Mouse (Mus musculus): Measurements from ENCODE around the gene Nptx1. TPM values are rescaled to one million over a fixed set of nuclear protein-coding genes. Genes with fewer than 3 reads are reported as not detected.
A peak's percentile ranks its signal among the peaks of the same experiment; 100 is the strongest.

Nptx1 gene
- 100 to 1,000 TPM; 247 to 272 TPM for total RNA-seq (2021)
- long read RNA-seq, experiment 1, full-length matches to known transcripts = 244 of 322 reads
- long read RNA-seq, experiment 1, partial matches to known transcripts = 17 of 322 reads
- long read RNA-seq, experiment 1, other reads (novel, unspliced or antisense) = 61 of 322 reads
- long read RNA-seq, experiment 2, full-length matches to known transcripts = 162 of 223 reads
- long read RNA-seq, experiment 2, partial matches to known transcripts = 12 of 223 reads
- long read RNA-seq, experiment 2, other reads (novel, unspliced or antisense) = 49 of 223 reads

GRCm38 (mm10) chr11:119547183-119547921 lies at the start of gene Nptx1:
Gene Nptx1 (minus strand): TSS chr11:119547753.
- Histone ChIP-seq H3K27ac (peak within 1 kb of the TSS; percentile 89), H3K4me3 (peak within 1 kb of the TSS; percentile 93)
- no peak for TF ChIP-seq CTCF (IDR thresholded peaks at IDR 0.05)
- intact Hi-C loops (cut with DNase I) = loop anchor here (2.0 to 5.0 kb wide), 4 partner anchors 33 to 360 kb away; partner anchors contain the start of gene Rptor
- peak; percentile 81 to 86 for DNase-seq (ENCODE audit: extremely low spot score in 1 of 2, low spot score in 2 of 2)

DNA sequence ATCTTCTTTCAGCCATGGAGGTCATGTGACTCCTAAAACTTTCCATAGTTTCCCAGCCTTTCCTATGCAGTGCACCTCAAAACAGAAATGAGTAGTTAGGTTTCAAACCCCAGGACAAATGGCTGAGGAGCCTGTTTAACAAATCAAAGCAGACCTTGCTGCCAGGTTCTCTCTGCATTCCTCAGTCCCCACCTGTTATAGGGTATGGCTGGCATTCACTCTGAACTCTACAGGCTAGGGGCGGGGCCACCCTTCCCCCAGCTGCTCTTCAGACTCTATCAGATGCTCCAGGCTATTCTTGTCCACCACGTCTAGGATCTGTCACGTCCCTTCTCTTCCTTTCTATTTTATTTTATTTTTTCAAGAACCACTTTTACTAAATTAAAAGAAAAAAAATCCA lies 46.4 kb upstream of the Nptx1 start:
- no peak overlapping the region for H3K4me3 ChIP-seq
- intact Hi-C loops (cut with DNase I) = no loop called here
- H3K27ac ChIP-seq = no peak overlapping the region
- DNase-seq (ENCODE audit: extremely low spot score in 1 of 2, low spot score in 2 of 2) = no peak
- TF ChIP-seq CTCF (IDR thresholded peaks at IDR 0.05) = no peak

DNA sequence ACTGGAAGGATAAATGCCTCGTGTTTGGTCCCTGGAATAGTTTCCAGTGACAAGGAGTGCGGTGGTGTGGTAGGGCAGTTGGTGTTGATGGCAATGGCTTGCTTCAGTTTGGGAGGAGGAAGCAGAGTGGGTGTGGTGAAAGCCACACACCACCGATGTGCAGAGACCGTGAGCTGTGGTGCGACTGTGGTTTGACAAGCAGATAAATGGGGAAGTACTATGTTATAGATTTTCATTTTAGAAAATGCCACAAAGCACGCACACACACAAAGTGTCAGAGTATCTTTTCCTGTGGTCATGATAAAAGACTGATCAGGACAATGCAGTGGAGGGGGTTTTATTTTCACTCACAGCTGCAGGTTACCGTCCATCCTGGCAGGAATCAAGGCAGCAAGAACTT lies 41.7 kb upstream of the Nptx1 start:
- Histone ChIP-seq H3K4me3 (no peak overlapping the region), H3K27ac (no peak overlapping the region)
- intact Hi-C loops (cut with DNase I) = no loop called here
- DNase-seq (ENCODE audit: extremely low spot score in 1 of 2, low spot score in 2 of 2) = no peak
- TF ChIP-seq CTCF (IDR thresholded peaks at IDR 0.05) = no peak

GRCm38 (mm10) chr11:119587112-119587511 lies 39.6 kb upstream of the Nptx1 start:
- TF ChIP-seq CTCF (IDR thresholded peaks at IDR 0.05) = no peak
- intact Hi-C loops (cut with DNase I) = no loop called here
- Histone ChIP-seq H3K4me3 (no peak overlapping the region), H3K27ac (no peak overlapping the region)
- DNase-seq (ENCODE audit: extremely low spot score in 1 of 2, low spot score in 2 of 2) = no peak

DNA sequence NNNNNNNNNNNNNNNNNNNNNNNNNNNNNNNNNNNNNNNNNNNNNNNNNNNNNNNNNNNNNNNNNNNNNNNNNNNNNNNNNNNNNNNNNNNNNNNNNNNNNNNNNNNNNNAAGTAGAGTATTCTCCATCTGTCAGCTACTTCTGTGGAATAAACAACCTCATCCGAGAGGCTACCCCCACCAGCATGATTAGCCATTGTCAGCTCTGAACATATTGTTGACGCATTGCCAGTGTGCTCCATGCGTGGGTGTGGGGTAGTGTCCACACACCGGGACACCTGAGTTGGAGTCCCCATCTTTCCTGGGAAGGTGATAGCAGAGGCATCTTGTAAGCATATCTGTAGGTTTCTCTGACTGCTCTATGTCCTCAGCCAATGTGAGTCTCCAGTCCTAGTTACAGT lies 39.0 kb upstream of the Nptx1 start:
- intact Hi-C loops (cut with DNase I) = no loop called here
- no peak for DNase-seq (ENCODE audit: extremely low spot score in 1 of 2, low spot score in 2 of 2)
- no peak overlapping the region for H3K4me3 ChIP-seq
- no peak for TF ChIP-seq CTCF (IDR thresholded peaks at IDR 0.05)
- no peak overlapping the region for H3K27ac ChIP-seq

DNA sequence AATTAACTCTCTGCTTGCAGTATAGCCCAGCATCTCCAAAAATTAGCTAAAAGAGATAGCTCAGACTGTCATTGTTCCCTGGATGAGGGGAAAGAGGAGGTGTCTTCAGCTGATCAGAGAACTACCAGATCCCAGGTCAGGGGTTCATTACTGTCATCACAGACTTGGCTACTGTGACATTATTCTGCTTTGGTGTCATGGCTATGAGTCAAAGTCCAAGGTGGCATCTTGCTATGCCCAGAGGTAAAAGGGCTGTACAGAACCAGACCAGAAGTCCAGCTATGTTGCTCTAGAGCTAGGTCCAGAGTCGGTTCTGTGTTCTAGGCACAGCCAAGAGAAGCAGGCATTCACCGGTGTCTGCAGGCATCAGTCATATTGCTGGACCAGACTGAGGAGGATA lies 30.2 kb upstream of the Nptx1 start:
- no peak overlapping the region for H3K27ac ChIP-seq
- DNase-seq (ENCODE audit: extremely low spot score in 1 of 2, low spot score in 2 of 2) = no peak
- TF ChIP-seq CTCF (IDR thresholded peaks at IDR 0.05) = no peak
- H3K4me3 ChIP-seq = no peak overlapping the region
- intact Hi-C loops (cut with DNase I) = loop anchor here (10.0 kb wide), 1 partner anchor 253 kb away; no protein-coding TSS in a partner anchor

DNA sequence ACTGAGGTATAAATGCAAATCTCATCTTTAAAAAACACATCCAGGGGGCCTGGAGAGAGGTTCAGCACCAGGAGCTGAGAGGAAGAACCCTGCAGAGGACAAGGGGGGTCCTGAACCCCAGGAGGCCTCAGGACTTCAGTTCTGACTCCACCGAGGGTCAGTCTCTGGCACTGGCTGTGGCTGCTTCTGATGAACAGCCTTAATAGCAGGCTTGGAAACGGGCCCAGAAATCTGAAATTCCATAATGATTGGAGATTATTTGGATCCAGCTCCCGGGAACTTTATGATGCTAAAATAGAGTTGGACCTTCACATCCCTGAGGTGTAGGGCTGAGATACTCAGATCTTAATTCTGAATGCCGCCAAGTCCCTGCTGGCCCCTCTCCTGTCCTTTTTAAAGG lies 29.3 kb upstream of the Nptx1 start:
- Histone ChIP-seq H3K4me3 (no peak overlapping the region), H3K27ac (no peak overlapping the region)
- no peak for TF ChIP-seq CTCF (IDR thresholded peaks at IDR 0.05)
- DNase-seq (ENCODE audit: extremely low spot score in 1 of 2, low spot score in 2 of 2) = no peak
- intact Hi-C loops (cut with DNase I) = loop anchor here (10.0 kb wide), 1 partner anchor 252 kb away; no protein-coding TSS in a partner anchor

DNA sequence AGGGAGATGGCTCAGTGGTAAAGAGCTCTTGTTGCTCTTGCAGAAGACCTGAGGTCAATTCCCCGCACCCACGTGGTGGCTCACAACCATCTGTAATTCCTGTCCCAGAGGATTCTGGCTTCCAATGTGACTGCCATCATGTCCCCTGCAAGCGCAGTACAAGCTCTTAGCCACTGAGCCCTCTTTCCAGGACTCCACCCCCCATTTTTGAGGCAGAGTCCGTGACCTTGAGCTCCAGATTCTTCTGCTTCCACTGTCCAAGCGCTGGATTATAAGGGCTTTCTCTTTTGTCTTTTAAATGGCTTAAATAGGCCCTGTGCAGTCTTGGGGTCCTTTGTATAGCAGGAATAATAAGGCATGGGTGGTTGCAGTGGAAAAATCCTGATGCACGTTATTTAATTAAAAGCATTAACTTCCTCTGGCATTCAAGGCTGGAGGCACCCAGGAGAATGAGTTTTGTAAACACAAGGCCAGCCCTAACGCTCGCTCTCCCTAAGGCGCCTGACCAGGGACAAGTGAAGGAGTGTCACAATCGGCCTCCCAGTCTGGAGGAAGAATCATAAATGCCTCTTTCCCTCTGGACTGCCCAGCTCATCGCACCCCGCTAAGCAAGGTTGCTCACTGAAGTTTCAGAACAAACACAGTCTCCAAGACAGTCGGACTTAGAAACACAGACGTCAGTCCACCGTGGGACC lies 24.9 kb upstream of the Nptx1 start:
- Histone ChIP-seq H3K27ac (no peak overlapping the region), H3K4me3 (no peak overlapping the region)
- intact Hi-C loops (cut with DNase I) = loop anchor here (10.0 kb wide), 1 partner anchor 248 kb away; no protein-coding TSS in a partner anchor
- TF ChIP-seq CTCF (IDR thresholded peaks at IDR 0.05) = no peak
- no peak for DNase-seq (ENCODE audit: extremely low spot score in 1 of 2, low spot score in 2 of 2)

GRCm38 (mm10) chr11:119566188-119566587 lies 18.6 kb upstream of the Nptx1 start:
- DNase-seq (ENCODE audit: extremely low spot score in 1 of 2, low spot score in 2 of 2) = no peak
- Histone ChIP-seq H3K4me3 (no peak overlapping the region), H3K27ac (no peak overlapping the region)
- intact Hi-C loops (cut with DNase I) = no loop called here
- TF ChIP-seq CTCF (IDR thresholded peaks at IDR 0.05) = no peak

- Histone ChIP-seq H3K4me3 (no peak overlapping the region), H3K27ac (no peak overlapping the region)
- intact Hi-C loops (cut with DNase I) = no loop called here
- TF ChIP-seq CTCF (IDR thresholded peaks at IDR 0.05) = no peak
- DNase-seq (ENCODE audit: extremely low spot score in 1 of 2, low spot score in 2 of 2) = peak in 1 of 2 experiments; percentile 34
Observed at GRCm38 (mm10) chr11:119565684-119566083, 18.1 kb upstream of the Nptx1 start.

- intact Hi-C loops (cut with DNase I) = no loop called here
- TF ChIP-seq CTCF (IDR thresholded peaks at IDR 0.05) = no peak
- no peak for DNase-seq (ENCODE audit: extremely low spot score in 1 of 2, low spot score in 2 of 2)
- Histone ChIP-seq H3K4me3 (no peak overlapping the region), H3K27ac (no peak overlapping the region)
Observed at GRCm38 (mm10) chr11:119565021-119565420, 17.5 kb upstream of the Nptx1 start.

- DNase-seq (ENCODE audit: extremely low spot score in 1 of 2, low spot score in 2 of 2) = no peak
- no peak for TF ChIP-seq CTCF (IDR thresholded peaks at IDR 0.05)
- Histone ChIP-seq H3K27ac (no peak overlapping the region), H3K4me3 (no peak overlapping the region)
- intact Hi-C loops (cut with DNase I) = no loop called here
Observed at GRCm38 (mm10) chr11:119564383-119564782, 16.8 kb upstream of the Nptx1 start.

Measured in left cerebral cortex, adult 2 months (tissue).